Comparison of ENCODE assay signal across 8 mouse cellular contexts in genomic region chr17:25080960-25081381, GRCm38 (mm10). TPM values are rescaled to one million over a fixed set of nuclear protein-coding genes. Genes with fewer than 3 reads are reported as not detected.
DNase-seq lines count a peak whose midpoint lies in the region; ATAC-seq and TF ChIP-seq lines count a peak whose summit lies in the region.

No protein-coding gene starts in this region.

- no peak for TF ChIP-seq CTCF in liver, embryonic 14.5 days (IDR thresholded peaks at IDR 0.05; ENCODE audit: low read depth)
- TF ChIP-seq CTCF in small intestine, adult 2 months (IDR thresholded peaks at IDR 0.05; ENCODE audit: extremely low read depth, insufficient read length, insufficient replicate concordance, low read depth, low read length): no peak
- TF ChIP-seq CTCF in cerebellum, adult 2 months (IDR thresholded peaks at IDR 0.05; ENCODE audit: borderline replicate concordance, insufficient read depth, low read depth, low read length): no peak

- no peaks in the 10 kb centered on the region for H3K9me3 ChIP-seq in midbrain, embryonic 10.5 days (replicated peaks)
- H3K9me3 ChIP-seq in midbrain, embryonic 11.5 days (ENCODE audit: control insufficient read depth, low read length): no peaks in the 10 kb centered on the region
- H3K9me3 ChIP-seq in intestine, embryonic 15.5 days: no peaks in the 10 kb centered on the region
- no peaks in the 10 kb centered on the region for H3K9me3 ChIP-seq in liver, embryonic 14.5 days (ENCODE audit: control insufficient read depth, low read length)

- no peak for ATAC-seq in midbrain, embryonic 11.5 days (ENCODE audit: low FRiP score)
- ATAC-seq in intestine, embryonic 15.5 days: peak; percentile 21; the same call in 1 of the 2 replicates
- no peak for ATAC-seq in liver, embryonic 14.5 days (ENCODE audit: insufficient read depth)

- no peak for DNase-seq in midbrain, embryonic 10.5 days (ENCODE audit: low spot score)
- DNase-seq in midbrain, embryonic 11.5 days (ENCODE audit: low spot score, missing footprints): no peak
- peak; percentile 46 to 50 for DNase-seq in gastrocnemius, postnatal 36 days
- no peak for DNase-seq in liver, embryonic 14.5 days (ENCODE audit: low read depth in 3 of 3, low spot score in 3 of 3)
- DNase-seq in left cerebral cortex, postnatal 36 days (ENCODE audit: low spot score in 2 of 2): no peak
- no peak for DNase-seq in cerebellum, adult 2 months

- H3K4me2 ChIP-seq in midbrain, embryonic 11.5 days: no peak overlapping the region
- H3K4me2 ChIP-seq in intestine, embryonic 15.5 days (replicated peaks): peak overlapping the region; percentile 54
- H3K4me2 ChIP-seq in liver, embryonic 14.5 days (ENCODE audit: low read depth): no peak overlapping the region

- no peak for TF ChIP-seq EP300 in liver, embryonic 14.5 days (IDR thresholded peaks at IDR 0.05; ENCODE audit: low read depth)

- no peaks in the 10 kb centered on the region for H3K27me3 ChIP-seq in midbrain, embryonic 10.5 days (ENCODE audit: low read depth, poor library complexity, severe bottlenecking)
- no peaks in the 10 kb centered on the region for H3K27me3 ChIP-seq in midbrain, embryonic 11.5 days (ENCODE audit: control insufficient read depth, insufficient read depth, low read length)
- H3K27me3 ChIP-seq in intestine, embryonic 15.5 days (replicated peaks): no peaks in the 10 kb centered on the region
- H3K27me3 ChIP-seq in liver, embryonic 14.5 days (ENCODE audit: control insufficient read depth, insufficient read depth, low read length): no peaks in the 10 kb centered on the region
- H3K27me3 ChIP-seq in small intestine, adult 2 months (ENCODE audit: control insufficient read depth, insufficient read depth, low read length): no peaks in the 10 kb centered on the region
- H3K27me3 ChIP-seq in cerebellum, adult 2 months (ENCODE audit: control insufficient read depth, insufficient read depth, low read length): no peaks in the 10 kb centered on the region

- intact Hi-C loops in gastrocnemius, postnatal 36 days (cut with DNase I): loop anchor here (5.0 kb wide), 1 partner anchor 64 kb away; the partner anchor contains the start of genes Cramp1l and Ift140
- intact Hi-C loops in left cerebral cortex, postnatal 36 days (cut with DNase I): loop anchor here (5.0 kb wide), 1 partner anchor 39 kb away; no protein-coding TSS in a partner anchor

- no peaks in the 10 kb centered on the region for H3K4me1 ChIP-seq in midbrain, embryonic 10.5 days
- H3K4me1 ChIP-seq in midbrain, embryonic 11.5 days (ENCODE audit: control insufficient read depth, insufficient read depth, low read length): no peaks in the 10 kb centered on the region
- peaks cover 42% of the 10 kb centered on the region for H3K4me1 ChIP-seq in intestine, embryonic 15.5 days (replicated peaks)
- peaks cover 4 to 12% of the 10 kb centered on the region in 2 experiments for H3K4me1 ChIP-seq in liver, embryonic 14.5 days (replicated peaks; ENCODE audit: control insufficient read depth in 2 of 2, insufficient read depth in 2 of 2, low read length in 1 of 2)
- 0 out of 2 replicates have a peak, but pooled peaks cover 2% of the 10 kb centered on the region for H3K4me1 ChIP-seq in small intestine, adult 2 months (ENCODE audit: control insufficient read depth, insufficient read depth, insufficient read length, low read length)
- peaks cover 20% of the 10 kb centered on the region for H3K4me1 ChIP-seq in cerebellum, adult 2 months (ENCODE audit: control insufficient read depth, insufficient read depth, low read length)

- peaks cover 18% of the 10 kb centered on the region for H3K36me3 ChIP-seq in midbrain, embryonic 10.5 days
- H3K36me3 ChIP-seq in midbrain, embryonic 11.5 days (ENCODE audit: control insufficient read depth, insufficient read depth, low read length): no peaks in the 10 kb centered on the region
- H3K36me3 ChIP-seq in intestine, embryonic 15.5 days: no peaks in the 10 kb centered on the region
- no peaks in the 10 kb centered on the region for H3K36me3 ChIP-seq in liver, embryonic 14.5 days (replicated peaks; ENCODE audit: control insufficient read depth, insufficient read depth, low read depth)
- H3K36me3 ChIP-seq in small intestine, adult 2 months (ENCODE audit: control insufficient read depth, insufficient read depth, low read length): no peaks in the 10 kb centered on the region

- peak overlapping the region; percentile 32 for H3K4me3 ChIP-seq in midbrain, embryonic 10.5 days
- no peak overlapping the region for H3K4me3 ChIP-seq in midbrain, embryonic 11.5 days (ENCODE audit: low read depth, low read length)
- peak overlapping the region; percentile 38 for H3K4me3 ChIP-seq in intestine, embryonic 15.5 days (replicated peaks)
- H3K4me3 ChIP-seq in liver, embryonic 14.5 days (ENCODE audit: insufficient read depth in 1 of 2, low read depth in 2 of 2, low read length in 2 of 2): peak overlapping the region; percentile 12 to 19; a peak in 3 of 4 replicates
- H3K4me3 ChIP-seq in small intestine, adult 2 months (ENCODE audit: low read depth, low read length): peak overlapping the region; percentile 64
- H3K4me3 ChIP-seq in cerebellum, adult 2 months (replicated peaks; ENCODE audit: insufficient read depth, low read depth, low read length): no peak overlapping the region

- peak; percentile 62; the same call in 1 of the 2 replicates for TF ChIP-seq POLR2A in small intestine, adult 2 months (IDR thresholded peaks at IDR 0.05; ENCODE audit: low read depth, low read length)
- no peak for TF ChIP-seq POLR2A in cerebellum, adult 2 months (IDR thresholded peaks at IDR 0.05; ENCODE audit: borderline replicate concordance, insufficient read depth, low read length)

- no peak overlapping the region for H3K9ac ChIP-seq in midbrain, embryonic 11.5 days (ENCODE audit: low read length)
- H3K9ac ChIP-seq in intestine, embryonic 15.5 days: peak overlapping the region; percentile 21
- H3K9ac ChIP-seq in liver, embryonic 14.5 days (replicated peaks): no peak overlapping the region

- 85% methylated on average over 11 of the region's 11 CpGs for WGBS in midbrain, embryonic 10.5 days
- 84% methylated on average over 11 of the region's 11 CpGs for WGBS in midbrain, embryonic 11.5 days
- WGBS in intestine, embryonic 15.5 days: 50% methylated on average over 11 of the region's 11 CpGs
- 46% methylated on average over 11 of the region's 11 CpGs for WGBS in liver, embryonic 14.5 days (ENCODE audit: insufficient replicate concordance)
- 54% methylated on average over 11 of the region's 11 CpGs for WGBS in small intestine, adult 2 months
- 84% methylated on average over 11 of the region's 11 CpGs for WGBS in cerebellum, adult 2 months

- peak overlapping the region; percentile 57 for H3K27ac ChIP-seq in midbrain, embryonic 10.5 days (replicated peaks)
- H3K27ac ChIP-seq in midbrain, embryonic 11.5 days (ENCODE audit: low read depth, low read length): no peak overlapping the region
- peak overlapping the region; percentile 96 for H3K27ac ChIP-seq in intestine, embryonic 15.5 days
- no peak overlapping the region for H3K27ac ChIP-seq in liver, embryonic 14.5 days
- peak overlapping the region; percentile 88 for H3K27ac ChIP-seq in small intestine, adult 2 months (ENCODE audit: insufficient read depth, low read depth, low read length)
- no peak overlapping the region for H3K27ac ChIP-seq in cerebellum, adult 2 months (ENCODE audit: insufficient read depth, low read length)

RNA-seq across cellular contexts. Expression of gene Tmem204, which starts 2.4 kb away (rescaled TPM):
- polyA plus RNA-seq in midbrain, embryonic 10.5 days (2016; fragmentation: Nextera tagmentation; extraction: Ambion mirVana): 10.7 and 12.7 TPM in 2 replicates
- polyA plus RNA-seq in midbrain, embryonic 11.5 days (2014; fragmentation: Nextera tagmentation; extraction: Ambion mirVana): 9.5 and 10.4 TPM in 2 replicates
- total RNA-seq in gastrocnemius, postnatal 36 days (2021): 10 to 100 TPM; 10.3 to 10.7 TPM
- polyA plus RNA-seq in intestine, embryonic 15.5 days (2015; fragmentation: Nextera tagmentation; extraction: Ambion mirVana): 22.8 and 23.2 TPM in 2 replicates
- 3.0 and 3.1 TPM in 2 replicates for polyA plus RNA-seq in liver, embryonic 14.5 days (2012; rRNA removed)
- polyA plus RNA-seq in liver, embryonic 14.5 days (2014; fragmentation: Nextera tagmentation; extraction: Ambion mirVana): 4.3 TPM in 2 replicates
- polyA plus RNA-seq in small intestine, adult 2 months (2012; rRNA removed): 9.7 and 17.7 TPM in 2 replicates
- 10 to 100 TPM in 1 of 2 experiments, 1 to 10 TPM in 1; 9.1 to 10.3 TPM for total RNA-seq in left cerebral cortex, postnatal 36 days (2021)
- polyA plus RNA-seq in cerebellum, adult 2 months (2012; rRNA removed): 20.4 and 22.8 TPM in 2 replicates

RNA-seq across cellular contexts. Expression of gene Telo2, which starts 34.8 kb away (rescaled TPM):
- 51.2 and 51.5 TPM in 2 replicates for polyA plus RNA-seq in midbrain, embryonic 10.5 days (2016; fragmentation: Nextera tagmentation; extraction: Ambion mirVana)
- 22.5 and 23.2 TPM in 2 replicates for polyA plus RNA-seq in midbrain, embryonic 11.5 days (2014; fragmentation: Nextera tagmentation; extraction: Ambion mirVana)
- total RNA-seq in gastrocnemius, postnatal 36 days (2021): 1 to 10 TPM; 4.2 to 6.1 TPM
- 34.0 and 39.3 TPM in 2 replicates for polyA plus RNA-seq in intestine, embryonic 15.5 days (2015; fragmentation: Nextera tagmentation; extraction: Ambion mirVana)
- 8.0 and 8.7 TPM in 2 replicates for polyA plus RNA-seq in liver, embryonic 14.5 days (2012; rRNA removed)
- polyA plus RNA-seq in liver, embryonic 14.5 days (2014; fragmentation: Nextera tagmentation; extraction: Ambion mirVana): 11.0 and 12.1 TPM in 2 replicates
- 7.3 and 8.9 TPM in 2 replicates for polyA plus RNA-seq in small intestine, adult 2 months (2012; rRNA removed)
- total RNA-seq in left cerebral cortex, postnatal 36 days (2021): 10 to 100 TPM; 24.3 to 30.0 TPM
- 39.5 and 43.7 TPM in 2 replicates for polyA plus RNA-seq in cerebellum, adult 2 months (2012; rRNA removed)

RNA-seq across cellular contexts. Expression of gene Ptx4, which starts 39.6 kb away (rescaled TPM):
- not detected in 2 replicates for polyA plus RNA-seq in midbrain, embryonic 10.5 days (2016; fragmentation: Nextera tagmentation; extraction: Ambion mirVana)
- polyA plus RNA-seq in midbrain, embryonic 11.5 days (2014; fragmentation: Nextera tagmentation; extraction: Ambion mirVana): not detected in 2 replicates
- total RNA-seq in gastrocnemius, postnatal 36 days (2021): 1 to 10 TPM; 3.7 to 4.3 TPM
- 0.15 and 0.25 TPM in 2 replicates for polyA plus RNA-seq in intestine, embryonic 15.5 days (2015; fragmentation: Nextera tagmentation; extraction: Ambion mirVana)
- not detected in 2 replicates for polyA plus RNA-seq in liver, embryonic 14.5 days (2012; rRNA removed)
- polyA plus RNA-seq in liver, embryonic 14.5 days (2014; fragmentation: Nextera tagmentation; extraction: Ambion mirVana): not detected in 2 replicates
- 0.10 TPM in 1 of 2 replicates, not detected in the other for polyA plus RNA-seq in small intestine, adult 2 months (2012; rRNA removed)
- under 1 TPM; 0.67 to 0.91 TPM for total RNA-seq in left cerebral cortex, postnatal 36 days (2021)
- polyA plus RNA-seq in cerebellum, adult 2 months (2012; rRNA removed): 0.11 TPM in 1 of 2 replicates, not detected in the other

RNA-seq across cellular contexts. Expression of gene Clcn7, which starts 52.2 kb away (rescaled TPM):
- polyA plus RNA-seq in midbrain, embryonic 10.5 days (2016; fragmentation: Nextera tagmentation; extraction: Ambion mirVana): 23.1 and 26.4 TPM in 2 replicates
- polyA plus RNA-seq in midbrain, embryonic 11.5 days (2014; fragmentation: Nextera tagmentation; extraction: Ambion mirVana): 16.7 and 20.4 TPM in 2 replicates
- total RNA-seq in gastrocnemius, postnatal 36 days (2021): 10 to 100 TPM; 13.7 to 14.9 TPM
- 20.3 and 20.4 TPM in 2 replicates for polyA plus RNA-seq in intestine, embryonic 15.5 days (2015; fragmentation: Nextera tagmentation; extraction: Ambion mirVana)
- polyA plus RNA-seq in liver, embryonic 14.5 days (2012; rRNA removed): 7.1 and 7.9 TPM in 2 replicates
- polyA plus RNA-seq in liver, embryonic 14.5 days (2014; fragmentation: Nextera tagmentation; extraction: Ambion mirVana): 8.7 and 8.8 TPM in 2 replicates
- 9.5 and 15.9 TPM in 2 replicates for polyA plus RNA-seq in small intestine, adult 2 months (2012; rRNA removed)
- 10 to 100 TPM; 49.9 to 55.2 TPM for total RNA-seq in left cerebral cortex, postnatal 36 days (2021)
- 50.3 and 52.7 TPM in 2 replicates for polyA plus RNA-seq in cerebellum, adult 2 months (2012; rRNA removed)

Comparison
In these comparisons a context has a peak if more than half of its experiments do, and no peak if none do; other contexts are left out.
1. H3K27ac ChIP-seq: peak in midbrain, embryonic 10.5 days (single experiment), intestine, embryonic 15.5 days (single experiment) and small intestine, adult 2 months (single experiment); none in midbrain, embryonic 11.5 days (single experiment), liver, embryonic 14.5 days (single experiment) and cerebellum, adult 2 months (single experiment).
2. H3K4me3 ChIP-seq: peak in midbrain, embryonic 10.5 days (single experiment), intestine, embryonic 15.5 days (single experiment), liver, embryonic 14.5 days (2 of 2) and small intestine, adult 2 months (single experiment); none in midbrain, embryonic 11.5 days (single experiment) and cerebellum, adult 2 months (single experiment).
3. DNase-seq: peak in gastrocnemius, postnatal 36 days (2 of 2); none in midbrain, embryonic 10.5 days (single experiment), midbrain, embryonic 11.5 days (single experiment), liver, embryonic 14.5 days (0 of 3), left cerebral cortex, postnatal 36 days (0 of 2) and cerebellum, adult 2 months (0 of 2).